Mouse (Mus musculus): ENCODE measurements around the gene Igf2bp2.

DNA sequence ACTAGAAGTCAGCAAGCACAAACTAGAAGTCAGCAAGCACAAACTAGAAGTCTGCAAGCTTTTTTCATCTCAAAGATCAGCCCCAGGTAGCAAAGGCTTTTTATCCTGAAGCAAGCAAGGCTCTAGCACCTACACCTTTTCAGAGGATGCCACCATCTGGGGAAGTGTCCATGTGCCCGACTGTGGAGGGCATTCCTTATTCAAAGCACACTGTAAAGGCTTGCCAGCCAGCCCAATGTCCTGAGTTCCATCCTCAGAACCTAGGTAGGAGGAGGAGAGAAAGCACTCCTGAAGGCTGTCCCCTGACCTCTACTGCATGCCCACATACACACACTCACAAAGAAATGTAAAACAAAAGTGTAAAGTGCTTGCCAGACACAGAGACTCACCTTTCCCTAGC, 16.0 kb downstream of the Igf2bp2 start:
- TF ChIP-seq CTCF (conservative IDR thresholded peaks at IDR 0.05; ENCODE audit: low read length): no peak
- TF ChIP-seq NANOG (IDR thresholded peaks at IDR 0.05; ENCODE audit: borderline replicate concordance, low read length): no peak
- TF ChIP-seq POU5F1 (IDR thresholded peaks at IDR 0.05; ENCODE audit: borderline replicate concordance, low read length): no peak
